Mouse (Mus musculus) kidney, adult 2 months (tissue): ENCODE data around the gene Dynlt1f.
"Not testable (repeated sequence)": the region's sequence is repeated elsewhere in the genome, so short reads cannot be mapped to it uniquely, and the experiment has no call there.

Experiments used
- CTCF ChIP-seq: fragments of 200-500 bp; conservative IDR thresholded peaks from 2 replicates; pipeline ENCODE4 v1.5.1; 2011; ENCODE audit warnings: low read depth, mild to moderate bottlenecking, control low read depth, low read length, moderate library complexity, mixed read lengths; ENCODE audit not compliant: insufficient read depth, insufficient read length
- POLR2A ChIP-seq: fragments of 200-500 bp; IDR thresholded peaks from one replicate; pipeline ENCODE4 v1.6.1; 2011; ENCODE audit warnings: low read depth, low read length, control low read depth

DNA sequence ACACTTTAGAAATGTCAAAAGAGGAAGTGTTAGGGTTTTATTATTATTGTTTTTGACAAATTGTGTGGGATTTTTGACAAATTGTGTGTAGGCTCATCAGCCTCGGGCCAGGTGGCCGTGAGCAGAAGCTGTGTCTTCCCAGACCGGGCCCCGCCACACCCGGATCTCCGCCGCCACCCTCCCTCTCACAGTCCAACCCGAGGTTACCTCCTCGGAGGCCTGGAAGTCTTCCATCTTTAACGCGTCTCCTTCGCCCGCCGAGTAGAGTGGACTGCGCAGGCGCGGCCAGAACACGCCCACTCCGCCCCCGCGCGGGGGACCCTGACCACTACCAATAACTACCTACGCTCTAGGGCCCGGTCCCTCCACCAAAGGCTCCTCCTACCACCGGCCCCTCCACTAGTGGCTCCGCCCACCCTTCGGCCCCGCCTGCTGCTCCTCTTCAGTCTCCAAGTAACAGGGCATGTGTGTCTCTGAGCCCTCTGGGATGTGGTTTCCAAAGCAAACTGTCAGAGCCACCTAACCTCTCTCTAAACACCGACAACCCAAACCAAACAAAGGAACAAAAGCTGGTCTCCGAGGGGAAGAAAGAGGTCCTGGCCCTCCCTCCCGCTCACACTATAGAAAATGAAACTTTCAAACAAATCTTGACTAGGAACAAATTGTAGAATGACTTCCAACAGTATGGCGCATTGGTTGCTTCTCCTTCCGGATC lies at the start of gene Dynlt1f:
- not testable (repeated sequence) for TF ChIP-seq POLR2A, CTCF
